8 mouse cellular contexts compared by ENCODE assay signal in genomic region chr10:7159061-7159511, GRCm38 (mm10). TPM values are rescaled to one million over a fixed set of nuclear protein-coding genes. Genes with fewer than 3 reads are reported as not detected.
DNase-seq lines count a peak whose midpoint lies in the region; ATAC-seq and TF ChIP-seq lines count a peak whose summit lies in the region.

No protein-coding gene starts in this region.

- H3K9ac ChIP-seq in forebrain, embryonic 12.5 days = no peak overlapping the region
- no peak overlapping the region for H3K9ac ChIP-seq in forebrain, embryonic 11.5 days (ENCODE audit: low read length)
- no peak overlapping the region for H3K9ac ChIP-seq in kidney, embryonic 15.5 days
- H3K9ac ChIP-seq in liver, embryonic 14.5 days (replicated peaks) = no peak overlapping the region
- no peak overlapping the region for H3K9ac ChIP-seq in stomach, embryonic 14.5 days (replicated peaks; ENCODE audit: low read depth, low read length)

- peak; percentile 69 for ATAC-seq in forebrain, embryonic 12.5 days (ENCODE audit: low FRiP score)
- no peak for ATAC-seq in forebrain, embryonic 11.5 days (replicated peaks; ENCODE audit: low FRiP score)
- peak; percentile 64 for ATAC-seq in Patski
- peak; percentile 73 for ATAC-seq in kidney, embryonic 15.5 days (replicated peaks; ENCODE audit: low FRiP score)
- peak; percentile 47 for ATAC-seq in liver, embryonic 14.5 days (ENCODE audit: insufficient read depth)
- peak; percentile 63; the same call in 1 of the 2 replicates for ATAC-seq in stomach, embryonic 14.5 days (ENCODE audit: insufficient number of reproducible peaks, insufficient read depth, low FRiP score, low read depth)

- H3K9me3 ChIP-seq in forebrain, embryonic 12.5 days = no peaks in the 10 kb centered on the region
- no peaks in the 10 kb centered on the region for H3K9me3 ChIP-seq in forebrain, embryonic 11.5 days (ENCODE audit: control insufficient read depth, low read length)
- H3K9me3 ChIP-seq in kidney, embryonic 15.5 days (replicated peaks) = no peaks in the 10 kb centered on the region
- no peaks in the 10 kb centered on the region for H3K9me3 ChIP-seq in liver, embryonic 14.5 days (ENCODE audit: control insufficient read depth, low read length)
- H3K9me3 ChIP-seq in stomach, embryonic 14.5 days (ENCODE audit: control insufficient read depth, low read depth, low read length) = no peaks in the 10 kb centered on the region

- DNase-seq in forebrain, embryonic 11.5 days (ENCODE audit: low spot score) = no peak
- DNase-seq in Patski (ENCODE audit: low read depth, low spot score) = no peak
- peak; percentile 19 for DNase-seq in gastrocnemius, postnatal 25 days
- DNase-seq in liver, embryonic 14.5 days (ENCODE audit: low read depth in 3 of 3, low spot score in 3 of 3) = no peak
- DNase-seq in spleen, postnatal 4 days (ENCODE audit: low spot score in 2 of 2) = no peak

- CTCF ChIA-PET in Patski (lab: Charles Lee) = interaction anchor here (2.1 kb wide), 1 partner anchor 24 kb away, joined by 5 read pairs; no protein-coding TSS in a partner anchor

- no peak overlapping the region for H3K4me3 ChIP-seq in forebrain, embryonic 12.5 days (replicated peaks)
- no peak overlapping the region for H3K4me3 ChIP-seq in forebrain, embryonic 11.5 days (ENCODE audit: low read depth, low read length)
- H3K4me3 ChIP-seq in kidney, embryonic 15.5 days (replicated peaks) = peak overlapping the region; percentile 21; the same call in 1 of the 2 replicates
- H3K4me3 ChIP-seq in liver, embryonic 14.5 days (ENCODE audit: insufficient read depth in 1 of 2, low read depth in 2 of 2, low read length in 2 of 2) = no peak overlapping the region
- 0 out of 2 replicates have a peak overlapping the region, but pooled peaks have one; percentile 4 for H3K4me3 ChIP-seq in stomach, embryonic 14.5 days (ENCODE audit: low read depth, low read length)

- POLR2A ChIA-PET in Patski (lab: Charles Lee) = interaction anchor here (1.1 to 2.7 kb wide), 3 partner anchors 15 to 53 kb away, joined by 3 to 9 read pairs (median 5); partner anchors contain the start of gene Cnksr3

- no peaks in the 10 kb centered on the region for H3K36me3 ChIP-seq in forebrain, embryonic 12.5 days (replicated peaks)
- no peaks in the 10 kb centered on the region for H3K36me3 ChIP-seq in forebrain, embryonic 11.5 days (ENCODE audit: control insufficient read depth, insufficient read depth, low read length)
- H3K36me3 ChIP-seq in kidney, embryonic 15.5 days = peaks cover 19% of the 10 kb centered on the region; the same call in 1 of the 2 replicates
- H3K36me3 ChIP-seq in liver, embryonic 14.5 days (replicated peaks; ENCODE audit: control insufficient read depth, insufficient read depth, low read depth) = no peaks in the 10 kb centered on the region
- peaks cover 3% of the 10 kb centered on the region; the same call in 1 of the 2 replicates for H3K36me3 ChIP-seq in stomach, embryonic 14.5 days (ENCODE audit: control insufficient read depth, insufficient read depth, low read length)

- TF ChIP-seq CTCF in Patski (IDR thresholded peaks at IDR 0.05) = no peak
- no peak for TF ChIP-seq CTCF in liver, embryonic 14.5 days (IDR thresholded peaks at IDR 0.05; ENCODE audit: low read depth)

- H3K27ac ChIP-seq in forebrain, embryonic 12.5 days = no peak overlapping the region
- no peak overlapping the region for H3K27ac ChIP-seq in forebrain, embryonic 11.5 days (ENCODE audit: low read depth, low read length)
- H3K27ac ChIP-seq in kidney, embryonic 15.5 days = peak overlapping the region; percentile 95
- H3K27ac ChIP-seq in liver, embryonic 14.5 days = no peak overlapping the region
- H3K27ac ChIP-seq in stomach, embryonic 14.5 days (ENCODE audit: low read length) = peak overlapping the region; percentile 96

- H3K4me1 ChIP-seq in forebrain, embryonic 12.5 days = peaks cover 23% of the 10 kb centered on the region
- peaks cover 12% of the 10 kb centered on the region; the same call in 1 of the 2 replicates for H3K4me1 ChIP-seq in forebrain, embryonic 11.5 days (replicated peaks; ENCODE audit: control insufficient read depth, insufficient read depth, low read length)
- H3K4me1 ChIP-seq in kidney, embryonic 15.5 days = peaks cover 54% of the 10 kb centered on the region
- peaks cover 0 to 11% of the 10 kb centered on the region in 2 experiments; a peak in 2 of 4 replicates for H3K4me1 ChIP-seq in liver, embryonic 14.5 days (replicated peaks; ENCODE audit: control insufficient read depth in 2 of 2, insufficient read depth in 2 of 2, low read length in 1 of 2)
- H3K4me1 ChIP-seq in stomach, embryonic 14.5 days (ENCODE audit: control insufficient read depth, insufficient read depth, low read length) = peaks cover 30% of the 10 kb centered on the region

- in situ Hi-C loops in Patski (cut with MboI; ENCODE audit: low pct_unique_long_range_greater_than_20kb) = no loop called here

- no peaks in the 10 kb centered on the region for H3K27me3 ChIP-seq in forebrain, embryonic 12.5 days
- no peaks in the 10 kb centered on the region for H3K27me3 ChIP-seq in forebrain, embryonic 11.5 days (ENCODE audit: control insufficient read depth, insufficient read depth, low read length)
- no peaks in the 10 kb centered on the region for H3K27me3 ChIP-seq in Patski
- H3K27me3 ChIP-seq in kidney, embryonic 15.5 days = no peaks in the 10 kb centered on the region
- H3K27me3 ChIP-seq in liver, embryonic 14.5 days (ENCODE audit: control insufficient read depth, insufficient read depth, low read length) = no peaks in the 10 kb centered on the region
- no peaks in the 10 kb centered on the region for H3K27me3 ChIP-seq in stomach, embryonic 14.5 days (ENCODE audit: control insufficient read depth, insufficient read depth, low read length)

- no peak for TF ChIP-seq EP300 in liver, embryonic 14.5 days (IDR thresholded peaks at IDR 0.05; ENCODE audit: low read depth)

- 0 out of 2 replicates have a peak overlapping the region, but pooled peaks have one; percentile 13 for H3K4me2 ChIP-seq in forebrain, embryonic 12.5 days
- H3K4me2 ChIP-seq in forebrain, embryonic 11.5 days (ENCODE audit: low read depth, low read length, severe bottlenecking) = no peak overlapping the region
- peak overlapping the region; percentile 53 for H3K4me2 ChIP-seq in kidney, embryonic 15.5 days
- peak overlapping the region; percentile 29; the same call in 1 of the 2 replicates for H3K4me2 ChIP-seq in liver, embryonic 14.5 days (ENCODE audit: low read depth)
- peak overlapping the region; percentile 39 for H3K4me2 ChIP-seq in stomach, embryonic 14.5 days (replicated peaks; ENCODE audit: low read depth, low read length)

- WGBS in forebrain, embryonic 12.5 days = 60% methylated on average over 7 of the region's 7 CpGs
- WGBS in forebrain, embryonic 11.5 days = 82% methylated on average over 7 of the region's 7 CpGs
- WGBS in kidney, embryonic 15.5 days = 17% methylated on average over 7 of the region's 7 CpGs
- WGBS in liver, embryonic 14.5 days (ENCODE audit: insufficient replicate concordance) = 62% methylated on average over 7 of the region's 7 CpGs
- 7% methylated on average over 7 of the region's 7 CpGs for WGBS in stomach, embryonic 14.5 days

RNA-seq across cellular contexts. Expression of gene Cnksr3, which starts 53.0 kb away (rescaled TPM):
- 6.7 and 6.9 TPM in 2 replicates for polyA plus RNA-seq in forebrain, embryonic 12.5 days (2016; fragmentation: Nextera tagmentation; extraction: Ambion mirVana)
- polyA plus RNA-seq in forebrain, embryonic 11.5 days (2014; fragmentation: Nextera tagmentation; extraction: Ambion mirVana) = 8.5 and 8.8 TPM in 2 replicates
- 88.3 TPM for polyA plus RNA-seq in Patski (2021)
- total RNA-seq in gastrocnemius, postnatal 25 days (2021) = 1 to 10 TPM; 4.0 TPM
- polyA plus RNA-seq in kidney, embryonic 15.5 days (2015; fragmentation: Nextera tagmentation; extraction: Ambion mirVana) = 17.1 and 18.7 TPM in 2 replicates
- 2.2 and 2.8 TPM in 2 replicates for polyA plus RNA-seq in liver, embryonic 14.5 days (2012; rRNA removed)
- polyA plus RNA-seq in liver, embryonic 14.5 days (2014; fragmentation: Nextera tagmentation; extraction: Ambion mirVana) = 2.3 and 2.8 TPM in 2 replicates
- 11.1 and 13.6 TPM in 2 replicates for polyA plus RNA-seq in stomach, embryonic 14.5 days (2014; fragmentation: Nextera tagmentation; extraction: Ambion mirVana)

Comparison
In these comparisons a context has a peak if more than half of its experiments do, and no peak if none do; other contexts are left out.
1. H3K27ac ChIP-seq: peak in kidney, embryonic 15.5 days (single experiment) and stomach, embryonic 14.5 days (single experiment); none in forebrain, embryonic 12.5 days (single experiment), forebrain, embryonic 11.5 days (single experiment) and liver, embryonic 14.5 days (single experiment).
2. H3K4me3 ChIP-seq: peak in kidney, embryonic 15.5 days (single experiment) and stomach, embryonic 14.5 days (single experiment); none in forebrain, embryonic 12.5 days (single experiment), forebrain, embryonic 11.5 days (single experiment) and liver, embryonic 14.5 days (0 of 2).